Mouse (Mus musculus) ES-Bruce4 (cell line): ENCODE measurements at regions not wholly inside any gene's neighbourhood (a gene's known extent, or its start where the extent isn't known, plus 50 kb on each side); places are given as distances from the start of the nearest gene placed in this dataset.

Experiments used
- CTCF ChIP-seq: IDR thresholded peaks from one replicate; pipeline ENCODE4 v1.8.1; 2011; ENCODE audit warnings: low read depth, low read length
- EP300 ChIP-seq: IDR thresholded peaks from 2 replicates; pipeline ENCODE4 v1.6.1; 2011; ENCODE audit warnings: low read depth, low read length; ENCODE audit not compliant: insufficient read depth
- POLR2A ChIP-seq: IDR thresholded peaks from one replicate; pipeline ENCODE4 v1.8.1; 2011; ENCODE audit warnings: low read length; ENCODE audit not compliant: insufficient read depth

- no peak for TF ChIP-seq CTCF
- no peak for TF ChIP-seq POLR2A
- no peak for TF ChIP-seq EP300
Measured at GRCm38 (mm10) chr3:144334201-144334600, 129.2 kb upstream of the Lmo4 start.
